Mouse (Mus musculus) right cerebral cortex, postnatal 10 days (tissue): ENCODE measurements around the gene Slc1a1.

ENCODE experiments used
- DNase-seq, 2 experiments: peaks; one replicate each; pipeline ENCODE4 v3.0.0; 2021; ENCODE audit warnings: low spot score in 2 of 2

Slc1a1 gene

GRCm38 (mm10) chr19:28834798-28835499, at the start of gene Slc1a1:
Gene Slc1a1, plus strand, starts transcription at chr19:28835049.
- peak; percentile 89 for DNase-seq

- DNase-seq = no peak
These were observed 44.7 kb upstream of the Slc1a1 start for GRCm38 (mm10) chr19:28790196-28790595.

GRCm38 (mm10) chr19:28793307-28793706, 41.5 kb upstream of the Slc1a1 start:
- no peak for DNase-seq

- peak in 1 of 2 experiments; percentile 36 for DNase-seq
These were observed 38.6 kb upstream of the Slc1a1 start for GRCm38 (mm10) chr19:28796146-28796848.

- no peak for DNase-seq
These were observed 37.9 kb upstream of the Slc1a1 start for GRCm38 (mm10) chr19:28796966-28797365.

GRCm38 (mm10) chr19:28797611-28798010, 37.2 kb upstream of the Slc1a1 start:
- DNase-seq = no peak

- peak; percentile 26 to 48 for DNase-seq
These were observed 34.4 kb upstream of the Slc1a1 start for GRCm38 (mm10) chr19:28800448-28800847.

GRCm38 (mm10) chr19:28806276-28806675, 28.6 kb upstream of the Slc1a1 start:
- no peak for DNase-seq

- no peak for DNase-seq
These were observed 27.9 kb upstream of the Slc1a1 start for GRCm38 (mm10) chr19:28806821-28807496.

GRCm38 (mm10) chr19:28807497-28807871, 27.4 kb upstream of the Slc1a1 start:
- DNase-seq = no peak

GRCm38 (mm10) chr19:28818286-28818685, 16.6 kb upstream of the Slc1a1 start:
- no peak for DNase-seq

GRCm38 (mm10) chr19:28827697-28828328, 7.0 kb upstream of the Slc1a1 start:
- DNase-seq = no peak

- no peak for DNase-seq
These were observed 3.5 kb upstream of the Slc1a1 start for GRCm38 (mm10) chr19:28831324-28831723.

- DNase-seq = no peak
These were observed 2.2 kb upstream of the Slc1a1 start for GRCm38 (mm10) chr19:28832605-28833004.

- DNase-seq = peak; percentile 43 to 58
These were observed 461 bp upstream of the Slc1a1 start for GRCm38 (mm10) chr19:28834388-28834787.

GRCm38 (mm10) chr19:28835500-28835864, 633 bp downstream of the Slc1a1 start:
- DNase-seq = peak; percentile 33 to 36

- no peak for DNase-seq
These were observed 1.3 kb downstream of the Slc1a1 start for GRCm38 (mm10) chr19:28836116-28836515.

GRCm38 (mm10) chr19:28836651-28837410, 2.0 kb downstream of the Slc1a1 start:
- DNase-seq = no peak

- no peak for DNase-seq
These were observed 3.9 kb downstream of the Slc1a1 start for GRCm38 (mm10) chr19:28838796-28839195.

- DNase-seq = peak; percentile 55 to 59
These were observed 10.3 kb downstream of the Slc1a1 start for GRCm38 (mm10) chr19:28844946-28845710.

- no peak for DNase-seq
These were observed 15.7 kb downstream of the Slc1a1 start for GRCm38 (mm10) chr19:28850510-28850909.
